Mouse (Mus musculus) brain, embryonic 14.5 days (tissue): ENCODE measurements around the gene Tep1. TPM values are rescaled to one million over a fixed set of nuclear protein-coding genes. Genes with fewer than 3 reads are reported as not detected.

Experiments
- DNase-seq: peaks from one replicate; pipeline ENCODE4 v3.0.0-alpha.2; 2011; ENCODE audit warnings: low read depth
- CTCF ChIP-seq: fragments of 200-500 bp; IDR thresholded peaks from 2 replicates; pipeline ENCODE4 v1.5.1; 2012; ENCODE audit warnings: inconsistent platforms, mild to moderate bottlenecking, moderate library complexity, borderline replicate concordance; ENCODE audit not compliant: insufficient read depth, insufficient read length; ENCODE audit errors: extremely low read depth
- POLR2A ChIP-seq: fragments of 200-500 bp; IDR thresholded peaks from 2 replicates; pipeline ENCODE4 v1.6.1; 2012; ENCODE audit warnings: mild to moderate bottlenecking, inconsistent platforms, borderline replicate concordance; ENCODE audit not compliant: poor library complexity, insufficient read depth, insufficient read length, severe bottlenecking; ENCODE audit errors: extremely low read depth
- polyA plus RNA-seq: library from polyadenylated mRNA; depleted of rRNA; stranded (reverse); fragments of >200 nt; gene quantifications from 2 replicates; pipeline ENCODE4 v1.2.3, GENCODE M21; 2012; rRNA removed

The Tep1 gene
- polyA plus RNA-seq, 1 experiment, result 4.3 TPM

DNA sequence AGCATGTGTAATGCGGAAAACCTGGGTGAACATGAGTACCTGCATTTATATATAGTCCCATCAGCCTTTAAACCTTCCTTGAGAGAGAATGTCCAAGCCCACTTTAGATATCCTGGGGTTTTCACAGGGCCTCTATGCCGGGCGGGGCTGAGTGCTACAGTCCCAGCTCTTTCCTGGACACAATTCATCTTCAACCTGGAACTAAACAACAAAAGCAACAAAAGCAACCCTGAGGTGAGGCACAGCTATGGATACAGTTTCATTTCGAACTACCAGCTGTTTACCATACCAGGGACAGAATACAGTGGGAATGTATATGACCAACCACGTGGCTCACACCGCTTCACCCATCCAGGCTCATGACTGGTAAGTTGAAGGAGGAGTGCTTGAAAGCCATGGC lies 67.9 kb downstream of the Tep1 start:
- TF ChIP-seq POLR2A, result no peak
- no peak for TF ChIP-seq CTCF
- DNase-seq, result no peak

GRCm38 (mm10) chr14:50799502-50800259 lies 70.7 kb downstream of the Tep1 start:
- peak; percentile 85 for DNase-seq

GRCm38 (mm10) chr14:50798512-50798911 lies 71.8 kb downstream of the Tep1 start:
- DNase-seq, result peak; percentile 17
- TF ChIP-seq CTCF (peak; percentile 33; the same call in 1 of the 2 replicates), POLR2A (no peak)

More at GRCm38 (mm10) chr14:50799502-50800259, 70.7 kb downstream of the Tep1 start:
- peak; percentile 41; the same call in 1 of the 2 replicates for TF ChIP-seq CTCF
- TF ChIP-seq POLR2A, result no peak

DNA sequence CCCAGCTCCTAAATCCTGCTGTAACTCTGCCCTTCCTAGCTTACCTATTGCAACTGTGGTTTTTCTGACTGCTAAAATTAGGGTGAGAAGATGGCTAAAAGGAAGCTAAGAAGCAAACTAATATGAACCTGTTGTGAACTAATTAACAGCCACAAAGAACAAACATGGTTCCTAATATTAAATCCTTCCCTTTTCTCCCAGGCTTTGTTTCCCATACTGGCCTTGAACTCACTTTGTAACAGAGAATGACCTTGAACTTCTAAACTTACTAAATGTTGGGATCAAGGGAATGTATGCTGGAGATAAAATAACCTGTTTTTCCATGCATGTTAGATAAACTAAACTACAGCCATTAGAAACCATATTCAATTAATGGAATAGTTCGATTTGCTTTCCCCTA lies 73.9 kb downstream of the Tep1 start:
- DNase-seq, result no peak
- TF ChIP-seq CTCF (no peak), POLR2A (no peak)

DNA sequence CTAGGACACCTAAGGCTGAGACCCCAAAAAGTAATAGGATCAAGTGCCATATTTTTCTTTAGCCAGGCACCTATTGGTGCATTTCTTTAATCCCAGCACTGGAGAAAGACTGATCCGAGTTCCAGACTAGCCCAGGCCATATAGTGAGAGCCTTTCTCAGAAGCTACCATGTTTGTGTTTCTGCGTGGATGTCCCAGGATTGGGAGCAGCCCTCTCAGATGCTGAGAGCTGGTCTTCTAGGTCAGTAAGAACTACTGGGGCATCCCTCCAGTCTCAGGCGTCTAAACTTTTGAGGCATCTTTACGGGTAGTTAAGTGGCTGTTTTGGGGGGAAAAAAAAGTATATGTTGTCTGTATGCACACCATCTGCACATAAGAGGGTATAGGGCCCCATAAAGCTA lies 74.4 kb downstream of the Tep1 start:
- TF ChIP-seq CTCF (no peak), POLR2A (no peak)

GRCm38 (mm10) chr14:50795261-50795935 lies 75.0 kb downstream of the Tep1 start:
- no peak for TF ChIP-seq CTCF
- TF ChIP-seq POLR2A, result no peak

More for the DNA sequence above, 74.4 kb downstream of the Tep1 start:
- DNase-seq, result no peak

GRCm38 (mm10) chr14:50788157-50788556 lies 82.2 kb downstream of the Tep1 start:
- DNase-seq, result peak; percentile 51
- TF ChIP-seq CTCF (peak; percentile 12; the same call in 1 of the 2 replicates), POLR2A (no peak)

More at GRCm38 (mm10) chr14:50795261-50795935, 75.0 kb downstream of the Tep1 start:
- no peak for DNase-seq

DNA sequence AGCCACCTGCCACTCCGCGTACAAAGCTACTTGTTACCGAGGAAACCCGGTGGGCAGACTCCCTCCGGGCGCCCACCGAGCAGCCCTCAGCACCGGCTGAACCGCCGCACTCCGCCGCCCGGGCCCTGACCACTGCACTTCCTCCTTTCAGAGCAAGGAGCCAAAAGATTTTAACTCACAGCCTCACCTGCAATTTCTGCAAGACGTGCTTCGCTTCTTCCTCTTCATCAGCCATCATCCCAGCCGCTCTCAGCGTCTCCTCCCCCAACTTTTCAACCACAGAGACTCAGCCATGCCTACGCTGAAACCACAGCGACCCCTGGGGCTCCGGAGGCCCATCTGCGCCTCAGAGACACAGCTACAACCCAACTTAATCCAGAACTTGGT lies 85.1 kb downstream of the Tep1 start, which contains the start of gene Ttc5:
Gene Ttc5 (minus strand): TSS at position 269 of the 387 bp plus-strand sequence.
- TF ChIP-seq POLR2A (no peak), CTCF (peak; percentile 94)
- peak; percentile 96 for DNase-seq

- no peak for DNase-seq
- TF ChIP-seq POLR2A, result no peak
- TF ChIP-seq CTCF, result no peak
Measured at GRCm38 (mm10) chr14:50784391-50785250, 85.7 kb downstream of the Tep1 start.

- no peak for DNase-seq
- TF ChIP-seq POLR2A, result no peak
- no peak for TF ChIP-seq CTCF
Measured at GRCm38 (mm10) chr14:50782166-50782565, 88.2 kb downstream of the Tep1 start.

Other genes with a start within 250 kb of the Tep1 start
- gene Olfr745, start 231.2 kb downstream of the Tep1 start, polyA plus RNA-seq, result not detected in 2 replicates
- not detected in 2 replicates for gene Olfr746, start 223.5 kb downstream of the Tep1 start, polyA plus RNA-seq
- not detected in 2 replicates for gene Olfr747, start 177.4 kb downstream of the Tep1 start, polyA plus RNA-seq
- not detected in 2 replicates for gene Olfr748, start 163.2 kb downstream of the Tep1 start, polyA plus RNA-seq
- not detected in 2 replicates for gene Olfr749, start 125.5 kb downstream of the Tep1 start, polyA plus RNA-seq
- 103 and 110 TPM in 2 replicates for gene Ttc5, start 85.0 kb downstream of the Tep1 start, polyA plus RNA-seq
- 0.13 TPM in 1 of 2 replicates, not detected in the other for gene Ccnb1ip1, start 62.8 kb downstream of the Tep1 start, polyA plus RNA-seq
- 59.7 and 63.2 TPM in 2 replicates for gene Parp2, start 62.7 kb downstream of the Tep1 start, polyA plus RNA-seq
- 0.59 and 1.2 TPM in 2 replicates for gene Klhl33, start 26.9 kb upstream of the Tep1 start, polyA plus RNA-seq
- 102 and 121 TPM in 2 replicates for gene Osgep, start 54.3 kb upstream of the Tep1 start, polyA plus RNA-seq
- gene Apex1, start 54.4 kb upstream of the Tep1 start, polyA plus RNA-seq, result 137 and 178 TPM in 2 replicates
- 131 and 177 TPM in 2 replicates for gene Pip4p1, start 60.3 kb upstream of the Tep1 start, polyA plus RNA-seq
- 21.0 and 21.4 TPM in 2 replicates for gene Pnp, start 60.5 kb upstream of the Tep1 start, polyA plus RNA-seq
- gene Gm49342, start 74.0 kb upstream of the Tep1 start, polyA plus RNA-seq, result 18.1 and 19.3 TPM in 2 replicates
- 0.16 and 0.42 TPM in 2 replicates for gene Pnp2, start 85.4 kb upstream of the Tep1 start, polyA plus RNA-seq
- 0.05 TPM in 1 of 2 replicates, not detected in the other for gene Rnase10, start 137.2 kb upstream of the Tep1 start, polyA plus RNA-seq
- gene Rnase9, start 171.3 kb upstream of the Tep1 start, polyA plus RNA-seq, result not detected in 2 replicates
- not detected in 2 replicates for gene Rnase11, start 179.6 kb upstream of the Tep1 start, polyA plus RNA-seq
- gene Rnase12, start 187.1 kb upstream of the Tep1 start, polyA plus RNA-seq, result 0.15 TPM in 1 of 2 replicates, not detected in the other
- gene Olfr750, start 203.9 kb upstream of the Tep1 start, polyA plus RNA-seq, result not detected in 2 replicates
- gene Rnase4, start 220.5 kb upstream of the Tep1 start, polyA plus RNA-seq, result 15.1 and 18.2 TPM in 2 replicates
- gene Ang, start 220.6 kb upstream of the Tep1 start, polyA plus RNA-seq, result 4.3 and 4.5 TPM in 2 replicates
- gene Eddm3b, start 243.9 kb upstream of the Tep1 start, polyA plus RNA-seq, result not detected in 2 replicates